Mouse (Mus musculus): Measurements from ENCODE around the gene BC004004.
"Not testable (repeated sequence)": the region's sequence is repeated elsewhere in the genome, so short reads cannot be mapped to it uniquely, and the experiment has no call there.

Gene BC004004

GRCm38 (mm10) chr17:29347645-29348256 lies 79.2 kb downstream of the BC004004 start, which contains the start of gene Mtch1:
Gene Mtch1, minus strand, starts transcription at chr17:29347934.
- peak; percentile 85 for DNase-seq (ENCODE audit: low read depth, low spot score)

- DNase-seq (ENCODE audit: low read depth, low spot score) = no peak
Measured at GRCm38 (mm10) chr17:29348996-29349395, 80.4 kb downstream of the BC004004 start.

GRCm38 (mm10) chr17:29351056-29351455 lies 82.5 kb downstream of the BC004004 start:
- DNase-seq (ENCODE audit: low read depth, low spot score) = not testable (repeated sequence)

- DNase-seq (ENCODE audit: low read depth, low spot score) = no peak
Measured at GRCm38 (mm10) chr17:29355461-29355840, 86.9 kb downstream of the BC004004 start.

- no peak for DNase-seq (ENCODE audit: low read depth, low spot score)
Measured at GRCm38 (mm10) chr17:29355841-29356478, 87.4 kb downstream of the BC004004 start.

GRCm38 (mm10) chr17:29356479-29356856 lies 87.9 kb downstream of the BC004004 start:
- DNase-seq (ENCODE audit: low read depth, low spot score) = peak; percentile 79

GRCm38 (mm10) chr17:29356882-29357281 lies 88.3 kb downstream of the BC004004 start:
- DNase-seq (ENCODE audit: low read depth, low spot score) = no peak

GRCm38 (mm10) chr17:29358928-29359327 lies 90.3 kb downstream of the BC004004 start:
- DNase-seq (ENCODE audit: low read depth, low spot score) = no peak

- DNase-seq (ENCODE audit: low read depth, low spot score) = no peak
Measured at GRCm38 (mm10) chr17:29360761-29361221, 92.2 kb downstream of the BC004004 start, which contains the start of gene Fgd2. Gene Fgd2, plus strand, starts transcription at chr17:29360914.

GRCm38 (mm10) chr17:29361982-29362691 lies 93.5 kb downstream of the BC004004 start:
- no peak for DNase-seq (ENCODE audit: low read depth, low spot score)

GRCm38 (mm10) chr17:29363109-29363508 lies 94.5 kb downstream of the BC004004 start:
- DNase-seq (ENCODE audit: low read depth, low spot score) = no peak
